Comparison of ENCODE assay signal across 10 mouse cellular contexts in genomic region chr12:75175931-75176565, GRCm38 (mm10). TPM values are rescaled to one million over a fixed set of nuclear protein-coding genes. Genes with fewer than 3 reads are reported as not detected.
DNase-seq lines count a peak whose midpoint lies in the region; ATAC-seq lines count a peak whose summit lies in the region.
"Had no signal": no experiment of that assay in that cellular context is flagged by ENCODE, and none has a peak within 500 bp of the region (broad histone marks: within the 10 kb centered on the region; RNA-seq: fewer than 3 reads in every experiment).

No protein-coding gene starts in this region.

- ATAC-seq in embryonic facial prominence, embryonic 13.5 days (ENCODE audit: insufficient number of reproducible peaks, insufficient read depth, low FRiP score, low TSS enrichment, low read depth): peak; percentile 44; the same call in 1 of the 2 replicates
- ATAC-seq in hindbrain, embryonic 11.5 days (ENCODE audit: low FRiP score): peak; percentile 56
- ATAC-seq in midbrain, embryonic 15.5 days (replicated peaks): peak; percentile 60
- ATAC-seq: Patski had no signal

- peaks cover 71% of the 10 kb centered on the region for H3K27me3 ChIP-seq in embryonic facial prominence, embryonic 13.5 days
- H3K27me3 ChIP-seq in hindbrain, embryonic 11.5 days (ENCODE audit: control insufficient read depth, insufficient read depth, low read length): no peaks in the 10 kb centered on the region; the same call in 1 of the 2 replicates
- H3K27me3 ChIP-seq in midbrain, embryonic 15.5 days (replicated peaks): peaks cover 5% of the 10 kb centered on the region; the same call in 1 of the 2 replicates

- peak; percentile 7 to 15 for DNase-seq in layer of hippocampus, postnatal 36 days
- no peak for DNase-seq in layer of hippocampus, adult 11-12 months (ENCODE audit: low spot score)
- DNase-seq in hindbrain, embryonic 11.5 days (ENCODE audit: low spot score): no peak
- DNase-seq in spleen, adult 12 weeks (ENCODE audit: low spot score): no peak
- no peak for DNase-seq in urinary bladder, postnatal 14 days (ENCODE audit: low spot score)
- no peak for DNase-seq in left cerebral cortex, postnatal 4 days

- intact Hi-C loops in left cerebral cortex, postnatal 4 days (cut with DNase I): no loop called here

- peaks cover 21% of the 10 kb centered on the region for H3K4me1 ChIP-seq in embryonic facial prominence, embryonic 13.5 days
- no peaks in the 10 kb centered on the region for H3K4me1 ChIP-seq in hindbrain, embryonic 11.5 days (replicated peaks; ENCODE audit: control insufficient read depth, insufficient read depth, low read length)
- peaks cover 17% of the 10 kb centered on the region for H3K4me1 ChIP-seq in midbrain, embryonic 15.5 days

- H3K36me3 ChIP-seq in embryonic facial prominence, embryonic 13.5 days: no peaks in the 10 kb centered on the region
- no peaks in the 10 kb centered on the region for H3K36me3 ChIP-seq in hindbrain, embryonic 11.5 days (ENCODE audit: control insufficient read depth, insufficient read depth, low read length)
- no peaks in the 10 kb centered on the region for H3K36me3 ChIP-seq in midbrain, embryonic 15.5 days (replicated peaks)

- H3K4me2 ChIP-seq in embryonic facial prominence, embryonic 13.5 days: peak overlapping the region; percentile 88
- H3K4me2 ChIP-seq in hindbrain, embryonic 11.5 days (replicated peaks; ENCODE audit: low read depth, low read length): peak overlapping the region; percentile 94
- peak overlapping the region; percentile 99 for H3K4me2 ChIP-seq in midbrain, embryonic 15.5 days

- peak overlapping the region; percentile 51 for H3K4me3 ChIP-seq in embryonic facial prominence, embryonic 13.5 days
- peak overlapping the region; percentile 58 for H3K4me3 ChIP-seq in hindbrain, embryonic 11.5 days (ENCODE audit: low read depth, low read length)
- peak overlapping the region; percentile 70 for H3K4me3 ChIP-seq in midbrain, embryonic 15.5 days

- no peaks in the 10 kb centered on the region for H3K9me3 ChIP-seq in embryonic facial prominence, embryonic 13.5 days
- H3K9me3 ChIP-seq in hindbrain, embryonic 11.5 days (ENCODE audit: control insufficient read depth, low read length): no peaks in the 10 kb centered on the region
- H3K9me3 ChIP-seq in midbrain, embryonic 15.5 days: no peaks in the 10 kb centered on the region

- H3K27ac ChIP-seq in embryonic facial prominence, embryonic 13.5 days: no peak overlapping the region
- 0 out of 2 replicates have a peak overlapping the region, but pooled peaks have one; percentile 10 for H3K27ac ChIP-seq in hindbrain, embryonic 11.5 days (ENCODE audit: low read depth, low read length)
- peak overlapping the region; percentile 77 for H3K27ac ChIP-seq in midbrain, embryonic 15.5 days

- peak overlapping the region; percentile 58 for H3K9ac ChIP-seq in embryonic facial prominence, embryonic 13.5 days
- H3K9ac ChIP-seq in hindbrain, embryonic 11.5 days (ENCODE audit: low read depth, low read length): peak overlapping the region; percentile 63
- H3K9ac ChIP-seq in midbrain, embryonic 15.5 days: peak overlapping the region; percentile 63

- WGBS in embryonic facial prominence, embryonic 13.5 days: 3% methylated on average over 19 of the region's 19 CpGs
- 5% methylated on average over 19 of the region's 19 CpGs for WGBS in hindbrain, embryonic 11.5 days
- WGBS in midbrain, embryonic 15.5 days: 1% methylated on average over 19 of the region's 19 CpGs

RNA-seq across cellular contexts. Expression of gene Kcnh5, which starts 1.1 kb away (rescaled TPM):
- 10 to 100 TPM; 12.4 to 13.5 TPM for total RNA-seq in layer of hippocampus, postnatal 36 days (2021)
- 0.25 and 0.51 TPM in 2 replicates for polyA plus RNA-seq in embryonic facial prominence, embryonic 13.5 days (2015; fragmentation: Nextera tagmentation; extraction: Ambion mirVana)
- polyA plus RNA-seq in hindbrain, embryonic 11.5 days (2014; fragmentation: Nextera tagmentation; extraction: Ambion mirVana): 0.40 and 0.43 TPM in 2 replicates
- 3.3 and 3.5 TPM in 2 replicates for polyA plus RNA-seq in midbrain, embryonic 15.5 days (2015; fragmentation: Nextera tagmentation; extraction: Ambion mirVana)
- 10 to 100 TPM; 24.2 to 25.3 TPM for total RNA-seq in left cerebral cortex, postnatal 4 days (2021)
- polyA plus RNA-seq: large intestine, adult 2 months; Patski had no signal

Comparison
In these comparisons a context has a peak if more than half of its experiments do, and no peak if none do; other contexts are left out.
1. DNase-seq: peak in layer of hippocampus, postnatal 36 days (2 of 2); none in layer of hippocampus, adult 11-12 months (single experiment), hindbrain, embryonic 11.5 days (single experiment), spleen, adult 12 weeks (single experiment), urinary bladder, postnatal 14 days (single experiment) and left cerebral cortex, postnatal 4 days (single experiment).
2. Peak in every context shown above with its lines, with median percentiles within 50 percentile points of each other: ATAC-seq, H3K4me2 ChIP-seq, H3K4me3 ChIP-seq and H3K9ac ChIP-seq.